In the genomic region with DNA sequence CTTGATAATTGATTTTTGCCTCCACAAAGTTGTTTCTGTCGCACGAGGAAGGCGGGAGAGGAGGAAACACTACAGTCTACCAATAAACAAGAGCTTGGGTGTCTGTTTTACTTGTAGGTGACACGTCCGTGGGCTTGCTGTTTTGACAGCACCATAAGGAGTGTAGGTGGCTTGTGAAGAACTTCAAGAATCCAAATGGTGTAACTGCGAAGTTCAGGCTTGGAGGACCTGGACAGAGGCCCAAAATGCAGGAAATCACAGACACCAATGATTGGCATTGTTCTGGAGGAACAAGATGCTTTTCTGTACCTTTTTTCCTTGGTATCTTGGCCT, we compare ENCODE assay signal across 8 mouse cellular contexts.
DNase-seq lines count a peak whose midpoint lies in the region; ATAC-seq and TF ChIP-seq lines count a peak whose summit lies in the region.

No protein-coding gene starts in this region.

- H3K27ac ChIP-seq in embryonic fibroblast, embryonic 13.5 days (ENCODE audit: insufficient read depth, low read length) = peak overlapping the region; percentile 83
- peak overlapping the region; percentile 64 for H3K27ac ChIP-seq in layer of hippocampus, adult 2 months
- peak overlapping the region; percentile 90 for H3K27ac ChIP-seq in stomach, embryonic 16.5 days (ENCODE audit: low read length)

- no peaks in the 10 kb centered on the region for H3K9me3 ChIP-seq in stomach, embryonic 16.5 days (replicated peaks; ENCODE audit: control insufficient read depth, low read length)

- no peak for DNase-seq in lung, adult 2 months
- DNase-seq in lung, adult 18-20 months = no peak
- peak; percentile 42 to 74 for DNase-seq in layer of hippocampus, adult 2 months (ENCODE audit: low spot score in 2 of 2)
- peak; percentile 28 for DNase-seq in lung, postnatal 14 days
- DNase-seq in ovary, adult 18-20 months (ENCODE audit: low spot score) = no peak
- DNase-seq in spleen, postnatal 36 days (ENCODE audit: low spot score in 2 of 2) = no peak

- H3K4me3 ChIP-seq in lung, adult 2 months (replicated peaks; ENCODE audit: extremely low read depth, low read depth, low read length) = peak overlapping the region; percentile 66
- H3K4me3 ChIP-seq in embryonic fibroblast, embryonic 13.5 days (ENCODE audit: insufficient read depth, low read length) = peak overlapping the region; percentile 50
- peak overlapping the region; percentile 61 for H3K4me3 ChIP-seq in layer of hippocampus, adult 2 months
- peak overlapping the region; percentile 68 for H3K4me3 ChIP-seq in stomach, embryonic 16.5 days (replicated peaks; ENCODE audit: low read length)

- WGBS in lung, adult 2 months = 1% methylated on average over 6 of the region's 6 CpGs
- 3% methylated on average over 6 of the region's 6 CpGs for WGBS in stomach, embryonic 16.5 days

- H3K27me3 ChIP-seq in stomach, embryonic 16.5 days (ENCODE audit: control insufficient read depth, insufficient read depth, low read length) = no peaks in the 10 kb centered on the region

- no peaks in the 10 kb centered on the region for H3K36me3 ChIP-seq in stomach, embryonic 16.5 days (ENCODE audit: control insufficient read depth, insufficient read depth, low read length)

- H3K4me2 ChIP-seq in stomach, embryonic 16.5 days (ENCODE audit: low read depth, low read length) = peak overlapping the region; percentile 75

- TF ChIP-seq CTCF in lung, adult 2 months (IDR thresholded peaks at IDR 0.05; ENCODE audit: insufficient read depth, low read length) = no peak
- no peak for TF ChIP-seq CTCF in embryonic fibroblast, embryonic 13.5 days (IDR thresholded peaks at IDR 0.05; ENCODE audit: borderline replicate concordance, insufficient read depth, low read length)
- TF ChIP-seq CTCF in layer of hippocampus, adult 2 months (conservative IDR thresholded peaks at IDR 0.05) = no peak

- TF ChIP-seq POLR2A in lung, adult 2 months (IDR thresholded peaks at IDR 0.05; ENCODE audit: borderline replicate concordance, extremely low read depth, low read depth, low read length) = no peak
- no peak for TF ChIP-seq POLR2A in embryonic fibroblast, embryonic 13.5 days (IDR thresholded peaks at IDR 0.05; ENCODE audit: low read depth, low read length)

- H3K4me1 ChIP-seq in lung, adult 2 months (ENCODE audit: control insufficient read depth, insufficient read depth, low read length) = peaks cover 18% of the 10 kb centered on the region
- H3K4me1 ChIP-seq in embryonic fibroblast, embryonic 13.5 days (ENCODE audit: control insufficient read depth, insufficient read depth, low read length) = peaks cover 18% of the 10 kb centered on the region
- peaks cover 17% of the 10 kb centered on the region for H3K4me1 ChIP-seq in stomach, embryonic 16.5 days (ENCODE audit: control insufficient read depth, insufficient read depth, low read length)

- peak overlapping the region; percentile 75 for H3K9ac ChIP-seq in stomach, embryonic 16.5 days (ENCODE audit: low read length)

- peak; percentile 27; the same call in 1 of the 2 replicates for ATAC-seq in stomach, embryonic 16.5 days (ENCODE audit: insufficient read depth, low FRiP score)

Comparison
In these comparisons a context has a peak if more than half of its experiments do, and no peak if none do; other contexts are left out.
1. DNase-seq: peak in layer of hippocampus, adult 2 months (2 of 2) and lung, postnatal 14 days (single experiment); none in lung, adult 2 months (single experiment), lung, adult 18-20 months (0 of 2), ovary, adult 18-20 months (single experiment) and spleen, postnatal 36 days (0 of 2).
2. Peak in every context shown above with its lines, with median percentiles within 50 percentile points of each other: H3K4me3 ChIP-seq and H3K27ac ChIP-seq.